Mouse (Mus musculus) neural tube, embryonic 10.5 days (tissue): ENCODE measurements around the gene Fam196a.

Experiments
- DNase-seq: peaks from one replicate; pipeline ENCODE4 v3.0.0-alpha.2; 2017; ENCODE audit warnings: low spot score; ENCODE audit errors: extremely low spot score

The Fam196a gene

DNA sequence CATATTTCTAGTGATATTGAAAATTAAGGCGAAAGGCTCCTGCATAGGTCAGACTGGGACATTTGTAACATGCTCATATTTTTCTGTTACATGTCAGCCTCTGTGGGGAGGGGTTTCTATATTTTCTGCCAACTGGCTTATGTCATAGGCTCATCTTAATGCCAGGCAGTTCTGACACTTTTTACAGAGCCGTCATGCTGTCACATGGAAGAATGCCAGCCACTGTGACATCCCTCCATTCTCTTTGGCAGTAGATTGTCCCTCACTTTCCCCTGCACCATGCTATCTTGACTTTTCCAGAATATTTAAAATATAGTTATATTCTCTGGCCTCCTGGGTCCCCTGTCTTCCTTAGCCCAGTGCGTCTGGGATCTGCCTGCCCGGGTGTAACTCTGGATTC is 95.5 kb downstream of the Fam196a start:
- DNase-seq: no peak

DNA sequence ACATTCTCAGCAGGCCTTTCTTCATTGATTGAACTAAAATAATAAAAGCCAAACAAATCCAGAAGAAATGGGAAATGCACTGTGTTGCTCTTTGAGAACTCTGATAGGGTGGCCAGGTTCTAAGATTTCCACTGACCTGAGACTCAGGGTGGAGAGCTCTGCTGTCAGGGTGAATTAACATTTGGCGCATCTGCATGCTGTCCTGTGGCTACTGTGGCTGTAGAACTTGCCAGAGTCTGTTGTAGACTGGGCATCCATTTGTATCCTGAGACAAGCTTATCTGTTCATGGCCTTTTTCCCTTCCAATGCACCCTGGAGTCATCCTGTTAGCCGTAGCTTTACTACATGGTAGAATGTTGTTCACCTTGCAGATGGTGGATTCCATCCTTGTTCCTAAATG is 98.2 kb downstream of the Fam196a start:
- DNase-seq: no peak
